Mouse (Mus musculus): ENCODE measurements around the gene Aldh1l2. TPM values are rescaled to one million over a fixed set of nuclear protein-coding genes. Genes with fewer than 3 reads are reported as not detected.

Aldh1l2 gene
- 1 to 10 TPM; 4.7 to 5.6 TPM for total RNA-seq (2021)
- long read RNA-seq, experiment 1, partial matches to known transcripts: 4 of 4 reads
- long read RNA-seq, experiment 1, other reads (novel, unspliced or antisense): 0 of 4 reads
- long read RNA-seq, experiment 2, full-length matches to known transcripts: 3 of 5 reads
- long read RNA-seq, experiment 2, partial matches to known transcripts: 1 of 5 reads
- long read RNA-seq, experiment 2, other reads (novel, unspliced or antisense): 1 of 5 reads

- Histone ChIP-seq H3K4me3 (peak within 1 kb of the TSS; percentile 78), H3K27ac (peak within 1 kb of the TSS; percentile 62)
- DNase-seq: peak; percentile 85
- intact Hi-C loops (cut with DNase I): loop anchor here (5.0 kb wide), 2 partner anchors 172 to 458 kb away; partner anchors contain the start of gene D10Wsu102e
- no peak for TF ChIP-seq CTCF (IDR thresholded peaks at IDR 0.05)
Observed at GRCm38 (mm10) chr10:83533910-83534283, at the start of gene Aldh1l2. Gene Aldh1l2 (minus strand): TSS chr10:83534140.

GRCm38 (mm10) chr10:83565449-83566441 is 31.8 kb upstream of the Aldh1l2 start:
- TF ChIP-seq CTCF (IDR thresholded peaks at IDR 0.05): peak; percentile 31; the same call in 1 of the 2 replicates
- intact Hi-C loops (cut with DNase I): no loop called here
- Histone ChIP-seq H3K27ac (no peak overlapping the region), H3K4me3 (no peak overlapping the region)
- DNase-seq: no peak

GRCm38 (mm10) chr10:83563005-83563404 is 29.1 kb upstream of the Aldh1l2 start:
- intact Hi-C loops (cut with DNase I): no loop called here
- Histone ChIP-seq H3K4me3 (no peak overlapping the region), H3K27ac (no peak overlapping the region)
- no peak for TF ChIP-seq CTCF (IDR thresholded peaks at IDR 0.05)
- no peak for DNase-seq

- intact Hi-C loops (cut with DNase I): no loop called here
- H3K4me3 ChIP-seq: peak overlapping the region; percentile 95
- no peak for TF ChIP-seq CTCF (IDR thresholded peaks at IDR 0.05)
- H3K27ac ChIP-seq: no peak overlapping the region
- no peak for DNase-seq
Observed at GRCm38 (mm10) chr10:83545341-83545740, 11.4 kb upstream of the Aldh1l2 start.

GRCm38 (mm10) chr10:83544103-83544479 is 10.2 kb upstream of the Aldh1l2 start:
- no peak for TF ChIP-seq CTCF (IDR thresholded peaks at IDR 0.05)
- DNase-seq: no peak
- intact Hi-C loops (cut with DNase I): loop anchor here (5.0 kb wide), 1 partner anchor 103 kb away; the partner anchor contains the start of gene Appl2

GRCm38 (mm10) chr10:83543439-83544102 is 9.6 kb upstream of the Aldh1l2 start, which contains the start of gene Washc4:
Gene Washc4 (plus strand): TSS chr10:83543752.
- Histone ChIP-seq H3K27ac (peak within 1 kb of the TSS; percentile 93), H3K4me3 (peak within 1 kb of the TSS; percentile 95)
- intact Hi-C loops (cut with DNase I): loop anchor here (5.0 kb wide), 1 partner anchor 104 kb away; the partner anchor contains the start of gene Appl2
- DNase-seq: peak; percentile 98
- no peak for TF ChIP-seq CTCF (IDR thresholded peaks at IDR 0.05)

More at GRCm38 (mm10) chr10:83544103-83544479, 10.2 kb upstream of the Aldh1l2 start:
- H3K4me3 ChIP-seq: peak overlapping the region; percentile 95
- peak overlapping the region; percentile 93 for H3K27ac ChIP-seq

GRCm38 (mm10) chr10:83542241-83542640 is 8.3 kb upstream of the Aldh1l2 start:
- intact Hi-C loops (cut with DNase I): loop anchor here (5.0 kb wide), 1 partner anchor 105 kb away; the partner anchor contains the start of gene Appl2
- Histone ChIP-seq H3K27ac (no peak overlapping the region), H3K4me3 (no peak overlapping the region)
- no peak for TF ChIP-seq CTCF (IDR thresholded peaks at IDR 0.05)
- DNase-seq: no peak

- no peak for DNase-seq
- H3K27ac ChIP-seq: no peak overlapping the region
- intact Hi-C loops (cut with DNase I): loop anchor here (5.0 kb wide), 1 partner anchor 107 kb away; the partner anchor contains the start of gene Appl2
- H3K4me3 ChIP-seq: no peak overlapping the region
- TF ChIP-seq CTCF (IDR thresholded peaks at IDR 0.05): no peak
Observed at GRCm38 (mm10) chr10:83540092-83540491, 6.2 kb upstream of the Aldh1l2 start.

- intact Hi-C loops (cut with DNase I): no loop called here
- TF ChIP-seq CTCF (IDR thresholded peaks at IDR 0.05): no peak
- Histone ChIP-seq H3K27ac (no peak overlapping the region), H3K4me3 (no peak overlapping the region)
- no peak for DNase-seq
Observed at GRCm38 (mm10) chr10:83539311-83539980, 5.5 kb upstream of the Aldh1l2 start.

GRCm38 (mm10) chr10:83536436-83536835 is 2.5 kb upstream of the Aldh1l2 start:
- no peak for DNase-seq
- no peak overlapping the region for H3K27ac ChIP-seq
- TF ChIP-seq CTCF (IDR thresholded peaks at IDR 0.05): peak; percentile 30; the same call in 1 of the 2 replicates
- intact Hi-C loops (cut with DNase I): no loop called here
- no peak overlapping the region for H3K4me3 ChIP-seq

GRCm38 (mm10) chr10:83533258-83533909 is 556 bp downstream of the Aldh1l2 start:
- Histone ChIP-seq H3K27ac (peak overlapping the region; percentile 62), H3K4me3 (peak overlapping the region; percentile 78)
- DNase-seq: peak; percentile 88
- no peak for TF ChIP-seq CTCF (IDR thresholded peaks at IDR 0.05)
- intact Hi-C loops (cut with DNase I): loop anchor here (5.0 kb wide), 2 partner anchors 171 to 459 kb away; partner anchors contain the start of gene D10Wsu102e
